Mouse (Mus musculus) forebrain, postnatal 0 days (tissue): ENCODE measurements around the gene Tet2. TPM values are rescaled to one million over a fixed set of nuclear protein-coding genes. Genes with fewer than 3 reads are reported as not detected.
"Not testable (repeated sequence)": the region's sequence is repeated elsewhere in the genome, so short reads cannot be mapped to it uniquely, and the experiment has no call there.

Experiments used
- ATAC-seq: fragments of 200-750 bp; cut with Nextera tagmentation; 2 replicates; pipeline ENCODE4 v1.8.0; 2017; ENCODE audit warnings: mild to moderate bottlenecking, moderate library complexity
- DNase-seq: peaks from one replicate; pipeline ENCODE4 v3.0.0-alpha.2; 2015
- H3K27ac ChIP-seq: fragments of 300-500 bp; sonication (generic); 2 replicates; pipeline ENCODE4 v1.5.1; 2014; ENCODE audit warnings: low read depth, mild to moderate bottlenecking, antibody characterized with exemption, low read length, moderate library complexity, mixed read lengths
- H3K27me3 ChIP-seq: fragments of 300-500 bp; sonication (generic); 2 replicates; pipeline ENCODE4 v1.6.1; 2014; ENCODE audit warnings: mild to moderate bottlenecking, low read length, mixed read lengths; ENCODE audit not compliant: insufficient read depth
- H3K36me3 ChIP-seq: fragments of 300-500 bp; sonication (generic); 2 replicates; pipeline ENCODE4 v1.6.1; 2014; ENCODE audit warnings: mild to moderate bottlenecking, moderate library complexity; ENCODE audit not compliant: insufficient read depth
- H3K4me1 ChIP-seq: fragments of 300-500 bp; sonication (generic); 2 replicates; pipeline ENCODE4 v1.6.1; 2014; ENCODE audit warnings: antibody characterized with exemption; ENCODE audit not compliant: insufficient read depth
- H3K4me2 ChIP-seq: fragments of 300-500 bp; sonication (generic); 2 replicates; pipeline ENCODE4 v1.6.1; 2014; ENCODE audit warnings: low read depth, mild to moderate bottlenecking, moderate library complexity
- H3K4me3 ChIP-seq: fragments of 300-500 bp; sonication (generic); 2 replicates; pipeline ENCODE4 v1.5.1; 2014; ENCODE audit warnings: low read depth, low read length, mixed read lengths
- H3K9ac ChIP-seq: fragments of 300-500 bp; sonication (generic); 2 replicates; pipeline ENCODE4 v1.6.1; 2014; ENCODE audit warnings: mild to moderate bottlenecking
- H3K9me3 ChIP-seq: fragments of 300-500 bp; sonication (generic); 2 replicates; pipeline ENCODE4 v1.6.1; 2016; ENCODE audit warnings: low read length
- CTCF ChIP-seq: sonication (generic); IDR thresholded peaks from 2 replicates; pipeline ENCODE4 v1.5.1; 2016; ENCODE audit warnings: antibody characterized with exemption, control low read depth, low read depth
- WGBS: fragments of 180-500 bp; shearing (Covaris S2); extraction: QIAGEN DNeasy Blood & Tissue Kit; methylation state at CpG from one replicate; pipeline ENCODE4 v1.1.7; 2014; 5-methylcytosine and 5-hydroxymethylcytosine counted together
- polyA plus RNA-seq: library from polyadenylated mRNA; unstranded; fragments of >200 nt; fragmentation: Nextera tagmentation; extraction: Ambion mirVana; gene quantifications from 2 replicates; pipeline ENCODE4 v1.2.1, GENCODE M21; 2015
- total RNA-seq: library from RNA; depleted of rRNA; stranded (reverse); fragments of >200 nt; gene quantifications from 2 replicates; pipeline ENCODE4 v1.2.3, GENCODE M21; 2014

Gene Tet2
- total and polyA plus RNA-seq, 2 experiments from 2014 or later, result 11.8 to 49.6 TPM

DNA sequence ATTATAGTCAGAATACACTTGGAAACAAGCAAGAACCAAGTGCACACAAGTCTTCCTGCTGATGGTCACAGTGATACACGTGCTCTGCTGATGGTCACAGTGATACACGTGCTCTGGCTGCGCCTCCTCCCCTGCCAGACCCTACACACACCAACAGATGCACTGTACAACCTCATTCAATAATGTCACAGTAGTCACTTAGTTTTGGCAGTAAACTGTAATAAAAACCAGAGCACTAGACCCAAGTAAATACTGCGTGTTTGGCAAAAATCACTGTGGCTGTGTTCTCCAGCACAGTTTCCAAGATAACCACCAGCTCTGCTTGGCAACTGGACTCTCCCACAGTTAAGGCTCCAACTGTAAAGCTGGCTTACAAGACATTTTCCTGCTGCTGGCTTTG lies 4.9 kb downstream of the Tet2 start:
- H3K4me2 ChIP-seq, result no peak overlapping the region
- DNase-seq, result peak; percentile 10
- no peak for TF ChIP-seq CTCF
- no peaks in the 10 kb centered on the region for H3K9me3 ChIP-seq
- H3K36me3 ChIP-seq, result peaks cover 3% of the 10 kb centered on the region; the same call in 1 of the 2 replicates
- no peak overlapping the region for H3K9ac ChIP-seq
- no peak overlapping the region for H3K4me3 ChIP-seq
- H3K27ac ChIP-seq, result no peak overlapping the region
- no peaks in the 10 kb centered on the region for H3K27me3 ChIP-seq
- peaks cover 13% of the 10 kb centered on the region; the same call in 1 of the 2 replicates for H3K4me1 ChIP-seq
- ATAC-seq, result no peak
- 62% methylated on average over 4 of the region's 4 CpGs for WGBS

- H3K9me3 ChIP-seq, DNase-seq, H3K9ac ChIP-seq, H3K4me3 ChIP-seq, H3K27ac ChIP-seq, H3K36me3 ChIP-seq, ATAC-seq, H3K27me3 ChIP-seq, H3K4me2 ChIP-seq: not testable (repeated sequence)
- 94% methylated on average over 3 of the region's 4 CpGs for whole genome bisulfite sequencing
- H3K4me1 ChIP-seq, result peaks cover 13% of the 10 kb centered on the region
Measured at GRCm38 (mm10) chr3:133538499-133538898, 6.4 kb downstream of the Tet2 start.

- Histone ChIP-seq H3K4me2 (no peak overlapping the region), H3K4me1 (no peaks in the 10 kb centered on the region; the same call in 1 of the 2 replicates), H3K36me3 (peaks cover 3% of the 10 kb centered on the region; the same call in 1 of the 2 replicates), H3K27me3 (no peaks in the 10 kb centered on the region), H3K9ac (no peak overlapping the region), H3K27ac (no peak overlapping the region), H3K4me3 (no peak overlapping the region), H3K9me3 (no peaks in the 10 kb centered on the region)
- 88% methylated on average over 6 of the region's 6 CpGs for WGBS
- TF ChIP-seq CTCF, result no peak
- ATAC-seq (no peak), DNase-seq (no peak)
Measured at GRCm38 (mm10) chr3:133535644-133536043, 9.3 kb downstream of the Tet2 start.

DNA sequence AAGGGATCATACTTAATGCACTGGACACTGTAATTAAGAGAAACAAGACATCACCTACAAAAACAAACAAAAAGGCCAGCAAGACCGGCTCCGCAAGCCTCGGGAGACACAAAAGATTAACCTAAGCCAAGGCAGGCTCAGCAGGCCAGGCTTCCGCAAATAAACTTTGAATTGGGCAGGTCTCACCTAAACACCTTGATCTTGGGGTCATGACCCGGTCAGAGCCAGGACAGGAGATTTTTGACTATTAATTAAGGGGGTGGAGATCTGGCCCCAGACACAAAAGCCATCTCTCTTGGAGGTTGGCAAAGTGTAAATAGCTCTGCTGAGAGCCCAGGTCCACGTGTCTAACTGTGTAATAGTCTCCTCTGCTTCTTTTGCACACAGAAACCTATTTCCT lies 10.9 kb downstream of the Tet2 start:
- H3K27me3 ChIP-seq, result no peaks in the 10 kb centered on the region
- no peaks in the 10 kb centered on the region for H3K9me3 ChIP-seq
- H3K36me3 ChIP-seq, result peaks cover 3% of the 10 kb centered on the region; the same call in 1 of the 2 replicates
- ATAC-seq (no peak), DNase-seq (no peak)
- 28% methylated on average over 6 of the region's 6 CpGs for WGBS
- H3K4me3 ChIP-seq, result no peak overlapping the region
- no peaks in the 10 kb centered on the region; the same call in 1 of the 2 replicates for H3K4me1 ChIP-seq
- no peak overlapping the region for H3K4me2 ChIP-seq
- TF ChIP-seq CTCF, result no peak
- no peak overlapping the region for H3K27ac ChIP-seq
- H3K9ac ChIP-seq, result no peak overlapping the region

DNA sequence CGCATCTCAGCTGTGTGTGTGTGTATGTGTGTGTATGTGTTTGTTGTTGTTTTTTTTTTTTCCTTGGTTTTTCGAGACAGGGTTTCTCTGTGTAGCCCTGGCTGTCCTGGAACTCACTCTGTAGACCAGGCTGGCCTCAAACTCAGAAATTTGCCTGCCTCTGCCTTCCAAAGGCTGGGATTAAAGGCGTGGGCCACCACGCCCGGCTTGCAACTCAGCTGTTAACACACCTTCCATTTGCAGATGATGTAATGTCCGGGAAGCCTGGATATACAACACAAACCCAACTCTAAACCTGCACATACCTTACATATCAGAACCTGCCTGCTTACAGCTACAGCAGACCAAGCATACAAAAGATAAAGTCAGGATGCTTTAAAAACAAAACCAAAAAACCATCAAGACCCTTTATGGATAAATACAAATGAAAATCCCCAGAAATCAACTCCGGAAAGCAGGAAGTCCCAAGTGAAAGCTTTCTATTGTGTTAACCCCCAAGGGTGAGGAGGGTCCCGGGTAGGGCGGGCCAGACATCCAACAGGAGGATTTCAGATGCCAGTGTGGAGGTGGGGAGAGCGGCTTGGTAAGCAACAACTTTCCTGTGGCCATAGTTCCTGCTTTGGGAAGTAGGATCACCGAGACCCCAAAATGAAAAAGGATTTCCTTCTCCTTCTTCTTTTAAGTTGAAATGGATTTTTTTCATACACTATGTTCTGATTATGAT lies 11.5 kb downstream of the Tet2 start:
- Histone ChIP-seq H3K27ac (no peak overlapping the region), H3K4me1 (no peaks in the 10 kb centered on the region; the same call in 1 of the 2 replicates), H3K27me3 (no peaks in the 10 kb centered on the region), H3K36me3 (no peaks in the 10 kb centered on the region), H3K4me2 (no peak overlapping the region), H3K4me3 (no peak overlapping the region), H3K9ac (no peak overlapping the region), H3K9me3 (no peaks in the 10 kb centered on the region)
- 62% methylated on average over 11 of the region's 11 CpGs for WGBS
- ATAC-seq (no peak), DNase-seq (no peak)
- no peak for TF ChIP-seq CTCF

GRCm38 (mm10) chr3:133532806-133533205 lies 12.1 kb downstream of the Tet2 start:
- Histone ChIP-seq H3K4me2 (no peak overlapping the region), H3K36me3 (no peaks in the 10 kb centered on the region), H3K27ac (no peak overlapping the region), H3K27me3 (no peaks in the 10 kb centered on the region), H3K4me3 (no peak overlapping the region), H3K9ac (no peak overlapping the region), H3K4me1 (no peaks in the 10 kb centered on the region; the same call in 1 of the 2 replicates), H3K9me3 (no peaks in the 10 kb centered on the region)
- WGBS, result 69% methylated on average over 3 of the region's 3 CpGs
- no peak for TF ChIP-seq CTCF
- ATAC-seq (no peak), DNase-seq (no peak)

DNA sequence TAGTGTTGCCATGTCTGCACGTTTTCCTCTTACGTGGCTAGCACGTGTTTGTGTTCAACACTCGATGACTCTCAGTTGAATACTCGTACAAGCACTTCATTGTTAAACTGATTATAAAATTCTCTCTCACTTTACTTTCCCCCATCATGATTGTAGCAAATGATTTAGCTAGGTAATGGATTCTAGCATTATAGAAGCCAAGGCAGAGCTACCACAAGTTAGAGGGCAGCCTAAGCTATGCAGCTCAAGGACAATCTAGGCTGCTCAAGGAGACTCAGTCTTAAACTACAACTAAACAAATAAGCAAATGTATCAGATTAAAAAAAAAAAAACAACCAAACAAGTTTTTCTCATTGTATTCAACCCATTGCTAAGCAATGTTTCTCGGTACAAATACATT lies 12.7 kb downstream of the Tet2 start:
- H3K9me3 ChIP-seq, result no peaks in the 10 kb centered on the region
- ATAC-seq (no peak), DNase-seq (no peak)
- H3K4me2 ChIP-seq, result no peak overlapping the region
- TF ChIP-seq CTCF, result no peak
- H3K9ac ChIP-seq, result no peak overlapping the region
- H3K36me3 ChIP-seq, result no peaks in the 10 kb centered on the region
- H3K4me1 ChIP-seq, result no peaks in the 10 kb centered on the region; the same call in 1 of the 2 replicates
- no peaks in the 10 kb centered on the region for H3K27me3 ChIP-seq
- no peak overlapping the region for H3K4me3 ChIP-seq
- H3K27ac ChIP-seq, result no peak overlapping the region
- 65% methylated on average over 6 of the region's 6 CpGs for WGBS
